Mouse (Mus musculus): ENCODE measurements at regions not wholly inside any gene's neighbourhood (a gene's known extent, or its start where the extent isn't known, plus 50 kb on each side); places are given as distances from the start of the nearest gene placed in this dataset.

DNA sequence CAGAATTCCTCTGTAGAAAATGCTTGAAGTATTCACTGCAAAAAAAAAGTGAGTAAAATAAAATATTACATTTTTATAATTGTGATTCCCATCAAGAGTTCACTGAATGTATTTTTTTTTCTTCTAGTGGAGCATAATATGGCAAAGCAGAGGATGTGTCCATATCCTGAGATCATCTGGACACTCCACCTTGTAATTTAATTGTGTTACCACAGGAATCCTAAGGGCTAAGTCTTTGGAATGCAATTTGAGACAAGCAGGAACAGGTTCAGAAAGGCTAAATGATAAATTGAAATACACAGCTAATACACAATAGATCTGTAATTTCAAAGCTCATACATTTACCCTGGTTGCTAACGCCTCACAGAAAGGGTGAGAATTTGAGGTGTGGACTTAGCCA is 235.7 kb upstream of the Cxxc4 start:
- no peak for TF ChIP-seq CTCF (IDR thresholded peaks at IDR 0.05; ENCODE audit: extremely low read depth, insufficient read depth, insufficient read length, insufficient replicate concordance)
- TF ChIP-seq POLR2A (IDR thresholded peaks at IDR 0.05; ENCODE audit: low read depth, low read length), result no peak
